Mouse (Mus musculus) liver, postnatal 0 days (tissue): ENCODE data around the gene 1810062G17Rik. TPM values are rescaled to one million over a fixed set of nuclear protein-coding genes. Genes with fewer than 3 reads are reported as not detected.

Experiments used
- ATAC-seq: fragments of 200-750 bp; cut with Nextera tagmentation; 2 replicates; pipeline ENCODE4 v1.8.0; 2017; ENCODE audit warnings: mild to moderate bottlenecking, moderate library complexity
- DNase-seq: peaks from one replicate; pipeline ENCODE4 v3.0.0-alpha.2; 2016
- H3K27ac ChIP-seq: fragments of 300-500 bp; sonication (generic); 2 replicates; pipeline ENCODE4 v1.5.1; 2014; ENCODE audit warnings: antibody characterized with exemption, moderate library complexity, mild to moderate bottlenecking, low read depth
- H3K27me3 ChIP-seq: fragments of 300-500 bp; sonication (generic); 2 replicates; pipeline ENCODE4 v1.6.1; 2014; ENCODE audit warnings: low read length, control low read depth, mixed read lengths; ENCODE audit not compliant: insufficient read depth
- H3K36me3 ChIP-seq: fragments of 300-500 bp; sonication (generic); replicated peaks from 2 replicates; pipeline ENCODE4 v1.6.1; 2014; ENCODE audit warnings: mild to moderate bottlenecking, control low read depth, low read length, moderate library complexity, mixed read lengths; ENCODE audit not compliant: insufficient read depth
- H3K4me1 ChIP-seq: fragments of 300-500 bp; sonication (generic); 2 replicates; pipeline ENCODE4 v1.6.1; 2014; ENCODE audit warnings: antibody characterized with exemption, mild to moderate bottlenecking, control low read depth; ENCODE audit not compliant: insufficient read depth
- H3K4me2 ChIP-seq: fragments of 300-500 bp; sonication (generic); 2 replicates; pipeline ENCODE4 v1.6.1; 2014; ENCODE audit warnings: low read depth, mild to moderate bottlenecking, low read length, moderate library complexity, mixed read lengths
- H3K4me3 ChIP-seq: fragments of 300-500 bp; sonication (generic); 2 replicates; pipeline ENCODE4 v1.5.1; 2014; ENCODE audit warnings: low read depth, low read length
- H3K9ac ChIP-seq: fragments of 300-500 bp; sonication (generic); replicated peaks from 2 replicates; pipeline ENCODE4 v1.6.1; 2014; ENCODE audit warnings: mild to moderate bottlenecking, moderate library complexity
- H3K9me3 ChIP-seq: fragments of 300-500 bp; sonication (generic); 2 replicates; pipeline ENCODE4 v1.6.1; 2016; ENCODE audit warnings: mild to moderate bottlenecking, control low read depth, low read length, mixed read lengths
- CTCF ChIP-seq: sonication (generic); IDR thresholded peaks from 2 replicates; pipeline ENCODE4 v1.5.1; 2016; ENCODE audit warnings: antibody characterized with exemption, low read depth
- EP300 ChIP-seq: IDR thresholded peaks from 2 replicates; pipeline ENCODE4 v1.6.1; 2016; ENCODE audit warnings: antibody characterized with exemption, low read depth, mild to moderate bottlenecking
- WGBS: fragments of 180-500 bp; shearing (Covaris S2); extraction: QIAGEN DNeasy Blood & Tissue Kit; methylation state at CpG from one replicate; pipeline ENCODE4 v1.1.7; 2014; ENCODE audit not compliant: insufficient replicate concordance; 5-methylcytosine and 5-hydroxymethylcytosine counted together
- polyA plus RNA-seq: library from polyadenylated mRNA; unstranded; fragments of >200 nt; fragmentation: Nextera tagmentation; extraction: Ambion mirVana; gene quantifications from 2 replicates; pipeline ENCODE4 v1.2.1, GENCODE M21; 2015

Gene 1810062G17Rik
- polyA plus RNA-seq, 1 experiment from 2014 or later = 1.6 TPM

- ATAC-seq = no peak
- H3K9ac ChIP-seq = no peak overlapping the region
- H3K27ac ChIP-seq = no peak overlapping the region
- WGBS = 79% methylated on average over 8 of the region's 8 CpGs
- no peaks in the 10 kb centered on the region for H3K36me3 ChIP-seq
- H3K4me1 ChIP-seq = no peaks in the 10 kb centered on the region
- no peaks in the 10 kb centered on the region for H3K27me3 ChIP-seq
- H3K9me3 ChIP-seq = no peaks in the 10 kb centered on the region
- TF ChIP-seq CTCF = no peak
- TF ChIP-seq EP300 = no peak
- no peak overlapping the region for H3K4me2 ChIP-seq
- no peak for DNase-seq
- H3K4me3 ChIP-seq = no peak overlapping the region
Measured at GRCm38 (mm10) chr3:36505306-36505705, 29.6 kb downstream of the 1810062G17Rik start.

DNA sequence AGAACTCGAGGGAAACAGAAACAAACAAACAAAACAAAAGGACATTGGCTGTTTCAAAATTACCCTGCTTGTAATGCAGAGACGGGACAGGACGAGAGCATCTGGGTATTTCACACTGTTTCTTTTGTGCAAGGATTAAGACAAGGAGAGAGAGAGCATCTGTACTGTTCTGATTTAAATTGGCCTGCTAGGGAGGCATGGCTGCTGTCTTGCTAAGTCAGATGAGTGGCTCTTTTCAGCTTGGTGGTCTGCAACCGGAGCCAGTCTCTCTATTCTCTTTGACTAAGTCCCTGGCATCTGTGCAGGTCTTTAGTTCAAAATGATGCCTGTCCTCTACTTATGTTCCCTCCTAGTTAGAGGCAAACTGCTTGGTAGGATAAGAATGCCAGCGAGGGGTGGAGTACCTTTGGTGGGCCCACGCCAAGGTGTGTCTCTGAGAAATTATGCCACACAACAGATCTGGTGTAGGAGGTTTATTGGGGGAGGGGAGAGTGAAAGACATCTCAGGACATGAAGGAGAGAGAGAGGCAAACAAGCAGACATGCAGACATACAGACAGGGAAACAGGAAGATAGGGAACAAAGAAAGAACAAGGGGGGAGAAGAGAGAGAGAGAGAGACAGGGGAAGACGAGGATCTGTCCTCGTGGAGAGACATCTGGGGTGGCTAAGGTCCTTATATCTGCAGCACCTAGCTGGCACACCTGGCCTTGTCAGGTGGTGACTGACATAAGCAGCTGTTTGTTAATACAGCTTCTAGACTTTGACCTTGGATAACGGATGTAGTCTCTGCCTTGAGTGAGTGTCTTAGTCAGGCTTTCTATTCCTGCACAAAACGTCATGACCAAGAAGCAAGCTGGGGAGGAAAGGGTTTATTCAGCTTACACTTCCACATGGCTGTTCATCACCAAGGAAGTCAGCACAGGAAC, 30.3 kb downstream of the 1810062G17Rik start:
- H3K4me2 ChIP-seq = no peak overlapping the region
- ATAC-seq (no peak), DNase-seq (no peak)
- H3K36me3 ChIP-seq = no peaks in the 10 kb centered on the region
- H3K27me3 ChIP-seq = no peaks in the 10 kb centered on the region
- TF ChIP-seq CTCF (no peak), EP300 (no peak)
- H3K27ac ChIP-seq = no peak overlapping the region
- WGBS = 60% methylated on average over 10 of the region's 10 CpGs
- H3K4me3 ChIP-seq = no peak overlapping the region
- H3K9ac ChIP-seq = no peak overlapping the region
- no peaks in the 10 kb centered on the region for H3K9me3 ChIP-seq
- H3K4me1 ChIP-seq = no peaks in the 10 kb centered on the region

- no peak for ATAC-seq
Measured at GRCm38 (mm10) chr3:36511491-36511890, 35.8 kb downstream of the 1810062G17Rik start.

DNA sequence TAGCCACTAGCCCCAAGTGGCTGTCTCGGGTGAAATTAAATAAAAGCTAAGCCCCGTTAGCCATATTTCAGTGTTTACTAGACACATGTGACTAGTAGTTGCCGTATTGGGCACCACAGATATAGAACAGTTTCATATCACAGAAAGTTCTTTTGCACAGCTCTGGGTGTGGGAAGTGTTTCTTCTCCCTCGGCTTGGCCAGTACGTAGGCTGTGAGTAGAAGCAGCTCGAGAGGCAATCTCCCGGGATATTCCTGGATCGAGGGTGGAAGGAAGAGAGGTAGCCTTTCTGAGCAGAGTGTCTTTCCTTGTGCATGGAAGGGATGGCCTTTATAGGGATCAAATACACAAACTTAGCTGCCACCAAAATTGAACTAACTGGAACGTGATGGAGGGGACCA, 40.5 kb downstream of the 1810062G17Rik start:
- Histone ChIP-seq H3K9ac (no peak overlapping the region), H3K4me1 (no peaks in the 10 kb centered on the region), H3K4me2 (no peak overlapping the region), H3K27me3 (peaks cover 12% of the 10 kb centered on the region), H3K27ac (no peak overlapping the region), H3K4me3 (no peak overlapping the region), H3K9me3 (no peaks in the 10 kb centered on the region), H3K36me3 (no peaks in the 10 kb centered on the region)
- no peak for TF ChIP-seq EP300
- no peak for DNase-seq
- ATAC-seq = no peak
- 82% methylated on average over 9 of the region's 9 CpGs for WGBS

More at GRCm38 (mm10) chr3:36511491-36511890, 35.8 kb downstream of the 1810062G17Rik start:
- Histone ChIP-seq H3K4me2 (no peak overlapping the region), H3K27me3 (no peaks in the 10 kb centered on the region), H3K36me3 (no peaks in the 10 kb centered on the region), H3K9me3 (no peaks in the 10 kb centered on the region), H3K27ac (no peak overlapping the region), H3K4me1 (no peaks in the 10 kb centered on the region), H3K4me3 (no peak overlapping the region), H3K9ac (no peak overlapping the region)
- 75% methylated on average over 6 of the region's 6 CpGs for WGBS
- no peak for DNase-seq
- no peak for TF ChIP-seq CTCF
- TF ChIP-seq EP300 = no peak

DNA sequence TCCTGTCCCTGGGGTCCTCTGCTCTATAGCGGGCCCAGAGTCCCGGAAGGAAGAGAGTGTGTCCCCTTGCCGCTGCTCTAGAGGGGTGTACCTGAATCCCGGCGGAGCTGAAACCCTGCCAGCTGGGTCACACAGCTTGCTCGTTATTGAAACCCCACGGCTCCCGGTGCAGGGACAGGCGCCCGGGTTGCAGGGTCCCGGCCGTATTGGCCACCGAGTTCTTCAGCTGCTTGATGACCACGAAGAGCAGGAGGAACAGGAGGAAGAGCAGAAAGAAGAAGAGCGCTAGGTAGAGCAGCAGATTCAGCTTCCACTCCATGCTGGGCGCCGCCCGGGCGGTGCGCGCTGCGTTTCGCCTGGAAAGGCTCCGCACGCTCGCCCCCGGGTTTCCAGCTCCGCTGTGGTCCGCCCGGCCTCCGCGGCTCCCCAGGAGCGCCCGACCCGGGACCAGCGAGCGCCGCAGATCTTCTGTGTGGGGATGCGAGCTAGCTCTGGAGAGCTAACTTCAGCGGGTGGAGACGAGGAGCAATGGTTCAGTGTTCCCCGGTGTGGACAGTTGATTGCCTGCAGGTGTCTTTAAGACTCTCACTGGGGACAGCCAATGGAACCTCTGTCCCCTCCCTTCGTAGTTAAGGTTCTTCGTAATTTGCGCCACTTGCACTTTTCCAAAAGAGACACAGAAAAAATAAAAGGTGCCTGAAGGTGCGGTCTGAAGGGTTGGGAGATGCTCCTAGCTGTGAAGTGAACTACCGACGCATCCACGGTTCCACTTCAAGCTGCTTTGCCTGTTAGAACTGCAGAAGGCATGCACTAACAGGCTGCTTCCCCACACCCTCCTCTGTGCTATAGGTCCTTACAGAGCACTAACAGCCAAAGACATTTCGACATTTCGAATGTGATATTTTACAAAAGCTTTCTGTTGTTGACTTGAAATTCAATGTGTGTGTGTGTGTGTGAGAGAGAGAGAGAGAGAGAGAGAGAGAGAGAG, 45.6 kb downstream of the 1810062G17Rik start, which contains the start of gene Gm11549:
Gene Gm11549, minus strand, starts transcription at position 741 of the 988 bp plus-strand sequence.
- DNase-seq = peak; percentile 20
- no peaks in the 10 kb centered on the region for H3K4me1 ChIP-seq
- no peak within 1 kb of the TSS for H3K27ac ChIP-seq
- peak within 1 kb of the TSS; percentile 72 for H3K4me2 ChIP-seq
- H3K9me3 ChIP-seq = no peaks in the 10 kb centered on the region
- WGBS = 3% methylated on average over 51 of the region's 51 CpGs
- peaks cover 23% of the 10 kb centered on the region for H3K27me3 ChIP-seq
- no peak within 1 kb of the TSS for H3K9ac ChIP-seq
- peak within 1 kb of the TSS; percentile 45 for H3K4me3 ChIP-seq
- no peak for ATAC-seq
- no peaks in the 10 kb centered on the region for H3K36me3 ChIP-seq
- TF ChIP-seq CTCF = no peak
- TF ChIP-seq EP300 = no peak

DNA sequence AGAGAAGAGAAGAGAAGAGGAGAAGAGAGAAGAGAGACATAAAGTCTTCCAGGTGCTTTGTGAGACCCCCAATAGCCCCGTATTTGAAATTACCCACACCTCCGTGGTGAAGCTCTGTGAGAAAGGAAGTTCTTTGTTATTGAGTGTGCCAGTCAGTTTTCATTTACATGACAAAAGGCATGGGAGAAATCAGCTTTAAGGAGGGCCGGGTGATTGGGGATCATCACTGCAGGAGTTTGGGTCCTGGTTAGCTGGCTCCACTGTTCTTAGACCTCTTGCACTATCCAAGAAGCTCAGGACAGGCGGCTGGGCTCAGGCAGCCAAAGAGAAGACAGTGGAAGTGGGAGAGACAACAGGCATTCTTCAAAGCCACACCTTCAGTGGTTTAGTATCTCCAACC, 46.4 kb downstream of the 1810062G17Rik start:
- 13% methylated on average over 4 of the region's 4 CpGs for WGBS
- Histone ChIP-seq H3K9ac (no peak overlapping the region), H3K9me3 (no peaks in the 10 kb centered on the region), H3K36me3 (no peaks in the 10 kb centered on the region), H3K27ac (no peak overlapping the region), H3K4me1 (no peaks in the 10 kb centered on the region), H3K4me2 (no peak overlapping the region), H3K4me3 (no peak overlapping the region), H3K27me3 (peaks cover 23% of the 10 kb centered on the region)
- TF ChIP-seq EP300 (no peak), CTCF (no peak)
- no peak for DNase-seq
- ATAC-seq = no peak
